8 mouse cellular contexts compared by ENCODE assay signal in genomic region chr6:51580040-51580680, GRCm38 (mm10). TPM values are rescaled to one million over a fixed set of nuclear protein-coding genes. Genes with fewer than 3 reads are reported as not detected.
DNase-seq lines count a peak whose midpoint lies in the region; ATAC-seq lines count a peak whose summit lies in the region.

No protein-coding gene starts in this region.

- H3K27me3 ChIP-seq in hindbrain, embryonic 15.5 days: no peaks in the 10 kb centered on the region

- H3K4me2 ChIP-seq in hindbrain, embryonic 15.5 days: no peak overlapping the region

- DNase-seq in R1 (ENCODE audit: low read depth, low spot score): peak; percentile 86
- DNase-seq in cerebellum, postnatal 14 days: peak; percentile 93 to 94
- DNase-seq in frontal cortex, postnatal 36 days (ENCODE audit: low spot score in 2 of 2): peak; percentile 82 to 83
- peak; percentile 78 to 93 for DNase-seq in layer of hippocampus, postnatal 25 days (ENCODE audit: extremely low spot score in 1 of 2, low spot score in 1 of 2)
- peak; percentile 80 for DNase-seq in lung, postnatal 25 days (ENCODE audit: low spot score)
- peak; percentile 92 for DNase-seq in retina, postnatal 1 day
- DNase-seq in thymus, postnatal 36 days: peak; percentile 69 to 75

- H3K4me1 ChIP-seq in hindbrain, embryonic 15.5 days (replicated peaks): peaks cover 3% of the 10 kb centered on the region; the same call in 1 of the 2 replicates

- 0 out of 2 replicates have a peak overlapping the region, but pooled peaks have one; percentile 37 for H3K27ac ChIP-seq in hindbrain, embryonic 15.5 days (replicated peaks)

- ATAC-seq in hindbrain, embryonic 15.5 days (ENCODE audit: low FRiP score, low read depth): peak; percentile 92

- H3K36me3 ChIP-seq in hindbrain, embryonic 15.5 days: no peaks in the 10 kb centered on the region

- H3K9me3 ChIP-seq in hindbrain, embryonic 15.5 days: no peaks in the 10 kb centered on the region

- no peak overlapping the region for H3K4me3 ChIP-seq in hindbrain, embryonic 15.5 days

- H3K9ac ChIP-seq in hindbrain, embryonic 15.5 days: no peak overlapping the region

- WGBS in hindbrain, embryonic 15.5 days: 24% methylated on average over 18 of the region's 18 CpGs

RNA-seq across cellular contexts. Expression of gene Snx10, which starts 56.5 kb away (rescaled TPM):
- 61.6 and 62.0 TPM in 2 replicates for polyA plus RNA-seq in hindbrain, embryonic 15.5 days (2015; fragmentation: Nextera tagmentation; extraction: Ambion mirVana)
- total RNA-seq in layer of hippocampus, postnatal 25 days (2021): 100 to 1,000 TPM in 1 of 2 experiments, 10 to 100 TPM in 1; 99.1 to 114 TPM
